Mouse (Mus musculus) intestine, embryonic 16.5 days (tissue): ENCODE measurements at regions not wholly inside any gene's neighbourhood (a gene's known extent, or its start where the extent isn't known, plus 50 kb on each side); places are given as distances from the start of the nearest gene placed in this dataset.

ENCODE experiments used
- ATAC-seq: fragments of 200-750 bp; cut with Nextera tagmentation; 2 replicates; pipeline ENCODE4 v1.8.0; 2017; ENCODE audit warnings: moderate TSS enrichment, moderate library complexity
- H3K27ac ChIP-seq: fragments of 300-500 bp; sonication (generic); 2 replicates; pipeline ENCODE4 v1.5.1; 2014; ENCODE audit warnings: mild to moderate bottlenecking, low read length
- H3K27me3 ChIP-seq: fragments of 300-500 bp; sonication (generic); replicated peaks from 2 replicates; pipeline ENCODE4 v1.6.1; 2014; ENCODE audit warnings: low read length, control low read depth, mixed read lengths; ENCODE audit not compliant: control insufficient read depth, insufficient read depth
- H3K36me3 ChIP-seq: fragments of 300-500 bp; sonication (generic); 2 replicates; pipeline ENCODE4 v1.6.1; 2014; ENCODE audit warnings: low read length, control low read depth; ENCODE audit not compliant: control insufficient read depth, insufficient read depth
- H3K4me1 ChIP-seq: fragments of 300-500 bp; sonication (generic); 2 replicates; pipeline ENCODE4 v1.6.1; 2014; ENCODE audit warnings: low read length, control low read depth, mixed read lengths; ENCODE audit not compliant: control insufficient read depth, insufficient read depth
- H3K4me2 ChIP-seq: fragments of 300-500 bp; sonication (generic); 2 replicates; pipeline ENCODE4 v1.6.1; 2014; ENCODE audit warnings: low read depth, low read length, control low read depth
- H3K4me3 ChIP-seq: fragments of 300-500 bp; sonication (generic); 2 replicates; pipeline ENCODE4 v1.5.1; 2014; ENCODE audit warnings: mild to moderate bottlenecking, low read length
- H3K9ac ChIP-seq: fragments of 300-500 bp; sonication (generic); 2 replicates; pipeline ENCODE4 v1.6.1; 2014; ENCODE audit warnings: low read depth, low read length
- H3K9me3 ChIP-seq: fragments of 300-500 bp; sonication (generic); 2 replicates; pipeline ENCODE4 v1.6.1; 2016; ENCODE audit warnings: low read length, control low read depth; ENCODE audit not compliant: control insufficient read depth
- WGBS: fragments of 180-500 bp; shearing (Covaris S2); extraction: QIAGEN DNeasy Blood & Tissue Kit; methylation state at CpG from one replicate; pipeline ENCODE4 v1.1.7; 2014; 5-methylcytosine and 5-hydroxymethylcytosine counted together

- Histone ChIP-seq H3K4me2 (no peak overlapping the region), H3K9ac (no peak overlapping the region), H3K4me3 (no peak overlapping the region), H3K4me1 (no peaks in the 10 kb centered on the region), H3K36me3 (no peaks in the 10 kb centered on the region), H3K27me3 (no peaks in the 10 kb centered on the region), H3K27ac (no peak overlapping the region), H3K9me3 (no peaks in the 10 kb centered on the region)
- WGBS: 70% methylated on average over 2 of the region's 2 CpGs
- ATAC-seq: no peak
Measured at GRCm38 (mm10) chr3:34143652-34144051, 62.5 kb upstream of the Dnajc19 start.

- Histone ChIP-seq H3K4me1 (no peaks in the 10 kb centered on the region), H3K36me3 (no peaks in the 10 kb centered on the region), H3K9ac (no peak overlapping the region), H3K9me3 (no peaks in the 10 kb centered on the region), H3K27me3 (no peaks in the 10 kb centered on the region), H3K27ac (no peak overlapping the region), H3K4me2 (no peak overlapping the region), H3K4me3 (no peak overlapping the region)
- ATAC-seq: no peak
- WGBS: 78% methylated on average over 9 of the region's 9 CpGs
Measured at GRCm38 (mm10) chr3:34139227-34139626, 58.1 kb upstream of the Dnajc19 start.

- Histone ChIP-seq H3K36me3 (no peaks in the 10 kb centered on the region), H3K4me1 (no peaks in the 10 kb centered on the region), H3K9ac (no peak overlapping the region), H3K9me3 (no peaks in the 10 kb centered on the region), H3K4me2 (no peak overlapping the region), H3K27ac (no peak overlapping the region), H3K27me3 (no peaks in the 10 kb centered on the region), H3K4me3 (no peak overlapping the region)
- WGBS: 77% methylated on average over 7 of the region's 7 CpGs
- ATAC-seq: no peak
Measured at GRCm38 (mm10) chr3:34137984-34138383, 56.9 kb upstream of the Dnajc19 start.

GRCm38 (mm10) chr3:34136385-34136784, 55.3 kb upstream of the Dnajc19 start:
- Histone ChIP-seq H3K36me3 (no peaks in the 10 kb centered on the region), H3K4me1 (no peaks in the 10 kb centered on the region), H3K4me2 (no peak overlapping the region), H3K9ac (no peak overlapping the region), H3K27me3 (no peaks in the 10 kb centered on the region), H3K27ac (no peak overlapping the region), H3K4me3 (no peak overlapping the region), H3K9me3 (no peaks in the 10 kb centered on the region)
- ATAC-seq: no peak
- WGBS: 64% methylated on average over 2 of the region's 2 CpGs
